Mouse (Mus musculus) embryonic fibroblast, embryonic 13.5 days (primary cell): Measurements from ENCODE around the gene Vkorc1l1. TPM values are rescaled to one million over a fixed set of nuclear protein-coding genes. Genes with fewer than 3 reads are reported as not detected.
"Not testable (repeated sequence)": the region's sequence is repeated elsewhere in the genome, so short reads cannot be mapped to it uniquely, and the experiment has no call there.

ENCODE experiments used
- H3K27ac ChIP-seq: 2 replicates; pipeline ENCODE4 v1.5.1; 2012; ENCODE audit warnings: low read length, control low read depth, inconsistent platforms; ENCODE audit not compliant: insufficient read depth
- H3K4me1 ChIP-seq: 2 replicates; pipeline ENCODE4 v1.6.1; 2011; ENCODE audit warnings: low read length; ENCODE audit not compliant: control insufficient read depth, insufficient read depth
- H3K4me3 ChIP-seq: 2 replicates; pipeline ENCODE4 v1.5.1; 2011; ENCODE audit warnings: mild to moderate bottlenecking, control low read depth, low read length; ENCODE audit not compliant: insufficient read depth
- CTCF ChIP-seq: IDR thresholded peaks from 2 replicates; pipeline ENCODE4 v1.5.1; 2011; ENCODE audit warnings: mild to moderate bottlenecking, control low read depth, low read length, moderate library complexity, borderline replicate concordance; ENCODE audit not compliant: insufficient read depth
- POLR2A ChIP-seq: IDR thresholded peaks from 2 replicates; pipeline ENCODE4 v1.6.1; 2011; ENCODE audit warnings: low read depth, mild to moderate bottlenecking, control low read depth, low read length, moderate library complexity
- polyA plus RNA-seq: library from polyadenylated mRNA; stranded (reverse); fragments of >200 nt; gene quantifications from 2 replicates; pipeline ENCODE4 v1.2.4, GENCODE M21; 2011; ENCODE audit warnings: low read depth; ENCODE audit not compliant: missing spikeins, insufficient read length

Vkorc1l1 gene
- 45.1 and 54.4 TPM in 2 replicates for polyA plus RNA-seq

GRCm38 (mm10) chr5:129941495-129942045 is at the start of gene Vkorc1l1:
Gene Vkorc1l1, plus strand, starts transcription at chr5:129941970.
- Histone ChIP-seq H3K4me1 (no peaks in the 10 kb centered on the region; the same call in 1 of the 2 replicates), H3K27ac (peak within 1 kb of the TSS; percentile 34), H3K4me3 (peak within 1 kb of the TSS; percentile 100)
- TF ChIP-seq POLR2A (no peak), CTCF (no peak)

GRCm38 (mm10) chr5:129895198-129896088 is 46.3 kb upstream of the Vkorc1l1 start, which contains the start of gene Zbed5:
Gene Zbed5, plus strand, starts transcription at chr5:129895723.
- peak within 1 kb of the TSS; percentile 70 for H3K4me3 ChIP-seq
- H3K4me1 ChIP-seq, result no peaks in the 10 kb centered on the region
- H3K27ac ChIP-seq, result no peak within 1 kb of the TSS
- TF ChIP-seq POLR2A, result no peak
- TF ChIP-seq CTCF, result no peak

GRCm38 (mm10) chr5:129898449-129898848 is 43.3 kb upstream of the Vkorc1l1 start, which contains the start of gene Phkg1:
Gene Phkg1, minus strand, starts transcription at chr5:129898549.
- Histone ChIP-seq H3K4me3 (no peak within 1 kb of the TSS), H3K4me1 (no peaks in the 10 kb centered on the region), H3K27ac (no peak within 1 kb of the TSS)
- TF ChIP-seq CTCF (no peak), POLR2A (no peak)

- TF ChIP-seq CTCF (no peak), POLR2A (no peak)
- Histone ChIP-seq H3K27ac (no peak overlapping the region), H3K4me1 (no peaks in the 10 kb centered on the region), H3K4me3 (peak overlapping the region; percentile 72)
These were observed 34.0 kb upstream of the Vkorc1l1 start for GRCm38 (mm10) chr5:129907775-129908174.

GRCm38 (mm10) chr5:129908242-129908965 is 33.4 kb upstream of the Vkorc1l1 start, which contains the start of gene Nupr1l:
Gene Nupr1l, plus strand, starts transcription at chr5:129908540.
- H3K4me1 ChIP-seq, result no peaks in the 10 kb centered on the region
- TF ChIP-seq CTCF (0 out of 2 replicates have a peak, but pooled peaks have one; percentile 13), POLR2A (peak; percentile 72)

GRCm38 (mm10) chr5:129909147-129909546 is 32.6 kb upstream of the Vkorc1l1 start:
- H3K4me1 ChIP-seq, result no peaks in the 10 kb centered on the region
- no peak for TF ChIP-seq CTCF
- TF ChIP-seq POLR2A, result no peak
- H3K4me3 ChIP-seq, result peak overlapping the region; percentile 60; the same call in 1 of the 2 replicates
- no peak overlapping the region for H3K27ac ChIP-seq

More at GRCm38 (mm10) chr5:129908242-129908965, 33.4 kb upstream of the Vkorc1l1 start, which contains the start of gene Nupr1l:
- Histone ChIP-seq H3K27ac (0 out of 2 replicates have a peak within 1 kb of the TSS, but pooled peaks have one; percentile 20), H3K4me3 (peak within 1 kb of the TSS; percentile 72)

GRCm38 (mm10) chr5:129909591-129909990 is 32.2 kb upstream of the Vkorc1l1 start:
- no peak overlapping the region for H3K27ac ChIP-seq
- no peak for TF ChIP-seq POLR2A
- no peak for TF ChIP-seq CTCF
- H3K4me3 ChIP-seq, result no peak overlapping the region
- H3K4me1 ChIP-seq, result no peaks in the 10 kb centered on the region

GRCm38 (mm10) chr5:129914024-129914423 is 27.7 kb upstream of the Vkorc1l1 start:
- no peak overlapping the region for H3K4me3 ChIP-seq
- H3K4me1 ChIP-seq, result no peaks in the 10 kb centered on the region
- TF ChIP-seq CTCF (peak; percentile 28; the same call in 1 of the 2 replicates), POLR2A (no peak)
- H3K27ac ChIP-seq, result no peak overlapping the region

- not testable (repeated sequence) for H3K27ac ChIP-seq, H3K4me3 ChIP-seq, H3K4me1 ChIP-seq
These were observed 26.3 kb upstream of the Vkorc1l1 start for GRCm38 (mm10) chr5:129915491-129915890.
